Mouse (Mus musculus) kidney, adult 2 months (tissue): Measurements from ENCODE around the gene Tfap2d.

Experiments used
- CTCF ChIP-seq: fragments of 200-500 bp; conservative IDR thresholded peaks from 2 replicates; pipeline ENCODE4 v1.5.1; 2011; ENCODE audit warnings: low read depth, mild to moderate bottlenecking, control low read depth, low read length, moderate library complexity, mixed read lengths; ENCODE audit not compliant: insufficient read depth, insufficient read length
- POLR2A ChIP-seq: fragments of 200-500 bp; IDR thresholded peaks from one replicate; pipeline ENCODE4 v1.6.1; 2011; ENCODE audit warnings: low read depth, low read length, control low read depth

- TF ChIP-seq CTCF (no peak), POLR2A (no peak)
These were observed 107.0 kb downstream of the Tfap2d start for GRCm38 (mm10) chr1:19209776-19210175.
